Mouse (Mus musculus) naive thymus-derived CD4-positive, alpha-beta T cell, adult 5 months (primary cell): Measurements from ENCODE around the gene Fam126b. TPM values are rescaled to one million over a fixed set of nuclear protein-coding genes. Genes with fewer than 3 reads are reported as not detected.

ENCODE experiments used
- polyA plus RNA-seq: library from polyadenylated mRNA; unstranded; fragments of 100-300 nt; shearing (Covaris generic); gene quantifications from one replicate; pipeline ENCODE4 v1.2.1, GENCODE M21; 2017

Gene Fam126b
- polyA plus RNA-seq = 11.6 TPM

GRCm38 (mm10) chr1:58586171-58586997, at the start of gene Fam126b, which contains the start of gene Ndufb3:
Gene Fam126b, minus strand, starts transcription at chr1:58586323.
Gene Ndufb3, plus strand, starts transcription at chr1:58586384.

GRCm38 (mm10) chr1:58504577-58505254, 81.4 kb downstream of the Fam126b start, which contains the start of gene Orc2:
Gene Orc2, minus strand, starts transcription at chr1:58505109.

Other genes with a start within 250 kb of the Fam126b start
- gene Bzw1, start 193.4 kb downstream of the Fam126b start, polyA plus RNA-seq = 444 TPM
- 1,263 TPM for gene Clk1, start 162.3 kb downstream of the Fam126b start, polyA plus RNA-seq
- 33.1 TPM for gene Nif3l1, start 141.2 kb downstream of the Fam126b start, polyA plus RNA-seq
- 38.2 TPM for gene Ppil3, start 140.8 kb downstream of the Fam126b start, polyA plus RNA-seq
- gene Orc2, start 81.2 kb downstream of the Fam126b start, polyA plus RNA-seq = 28.1 TPM
- 67.8 TPM for gene Ndufb3, start 61 bp upstream of the Fam126b start, polyA plus RNA-seq
- gene Als2cr12, start 109.7 kb upstream of the Fam126b start, polyA plus RNA-seq = not detected
- 104 TPM for gene Cflar, start 125.2 kb upstream of the Fam126b start, polyA plus RNA-seq
- 144 TPM for gene Casp8, start 209.1 kb upstream of the Fam126b start, polyA plus RNA-seq